Mouse (Mus musculus) testis, adult 2 months (tissue): ENCODE results near the gene Ccr6.

Experiments used
- CTCF ChIP-seq: fragments of 200-500 bp; IDR thresholded peaks from 2 replicates; pipeline ENCODE4 v1.5.1; 2012; ENCODE audit warnings: low read depth, mild to moderate bottlenecking, inconsistent platforms, low read length, moderate library complexity; ENCODE audit not compliant: control insufficient read depth, insufficient read depth, insufficient replicate concordance
- POLR2A ChIP-seq: fragments of 200-500 bp; IDR thresholded peaks from 2 replicates; pipeline ENCODE4 v1.6.1; 2012; ENCODE audit warnings: low read depth, mild to moderate bottlenecking, inconsistent platforms, low read length, moderate library complexity; ENCODE audit not compliant: control insufficient read depth

DNA sequence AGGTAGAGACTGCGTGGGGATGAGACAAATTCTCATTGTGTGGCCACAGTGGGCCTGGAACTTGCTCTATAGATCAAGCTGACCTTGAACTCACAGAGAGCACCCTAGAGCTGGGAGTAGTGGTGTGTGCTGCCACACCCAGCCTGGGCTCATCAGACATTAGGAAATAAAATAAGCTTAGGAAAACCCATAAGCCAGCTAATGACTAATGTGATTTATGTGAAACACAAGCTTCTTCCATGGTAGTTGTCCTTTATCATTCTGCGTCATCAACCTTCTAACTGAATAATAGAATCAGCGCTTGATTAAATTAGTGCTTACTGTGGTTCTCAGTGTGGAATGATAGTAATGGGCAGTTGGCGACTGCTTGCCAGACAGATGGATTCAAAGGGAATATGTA is 51.1 kb downstream of the Ccr6 start:
- TF ChIP-seq CTCF, result no peak
- TF ChIP-seq POLR2A, result no peak
